Mouse (Mus musculus): ENCODE data around the gene Capn7. TPM values are rescaled to one million over a fixed set of nuclear protein-coding genes. Genes with fewer than 3 reads are reported as not detected.

Gene Capn7
- total RNA-seq, 2 experiments from 2014 or later = 32.4 to 33.2 TPM

- peak in 1 of 2 experiments; percentile 62 for DNase-seq
These were observed 77.1 kb downstream of the Capn7 start for GRCm38 (mm10) chr14:31413475-31414086.

GRCm38 (mm10) chr14:31414235-31414966 is 78.0 kb downstream of the Capn7 start:
- DNase-seq = no peak

GRCm38 (mm10) chr14:31414967-31415376 is 78.5 kb downstream of the Capn7 start:
- peak; percentile 69 to 75 for DNase-seq

- DNase-seq = no peak
These were observed 80.0 kb downstream of the Capn7 start for GRCm38 (mm10) chr14:31416411-31416810.

GRCm38 (mm10) chr14:31416835-31417549 is 80.6 kb downstream of the Capn7 start:
- DNase-seq = no peak

GRCm38 (mm10) chr14:31419279-31419678 is 82.8 kb downstream of the Capn7 start:
- DNase-seq = no peak

GRCm38 (mm10) chr14:31420135-31420534 is 83.7 kb downstream of the Capn7 start:
- DNase-seq = no peak

- no peak for DNase-seq
These were observed 84.1 kb downstream of the Capn7 start for GRCm38 (mm10) chr14:31420562-31420961.

GRCm38 (mm10) chr14:31420985-31421384 is 84.5 kb downstream of the Capn7 start:
- no peak for DNase-seq

Other genes starting within 250 kb of the Capn7 start
- 10 to 100 TPM; 74.5 to 87.4 TPM for gene Smim4, start 207.7 kb upstream of the Capn7 start, total RNA-seq (2021)
- 10 to 100 TPM; 19.2 TPM for gene Nt5dc2, start 205.6 kb upstream of the Capn7 start, total RNA-seq (2021)
- 10 to 100 TPM; 63.2 to 64.1 TPM for gene Stab1, start 168.0 kb upstream of the Capn7 start, total RNA-seq (2021)
- gene Tnnc1, start 128.3 kb upstream of the Capn7 start, total RNA-seq (2021) = 1,000 to 10,000 TPM; 5,748 to 6,764 TPM
- 100 to 1,000 TPM; 118 to 119 TPM for gene Nisch, start 119.7 kb upstream of the Capn7 start, total RNA-seq (2021)
- gene Sema3g, start 118.8 kb upstream of the Capn7 start, total RNA-seq (2021) = 10 to 100 TPM; 13.5 to 15.7 TPM
- gene Phf7, start 85.3 kb upstream of the Capn7 start, total RNA-seq (2021) = 1 to 10 TPM; 4.2 to 5.1 TPM
- 10 to 100 TPM; 42.4 to 45.3 TPM for gene Bap1, start 85.2 kb upstream of the Capn7 start, total RNA-seq (2021)
- under 1 TPM; 0.02 to 0.23 TPM for gene Dnah1, start 12.7 kb upstream of the Capn7 start, total RNA-seq (2021)
- 10 to 100 TPM; 60.0 to 60.9 TPM for gene Sh3bp5, start 99.4 kb downstream of the Capn7 start, total RNA-seq (2021)
- gene Eaf1, start 157.8 kb downstream of the Capn7 start, total RNA-seq (2021) = 10 to 100 TPM; 13.4 to 15.3 TPM
- 10 to 100 TPM in 1 of 2 experiments, 1 to 10 TPM in 1; 9.1 to 10.6 TPM for gene Mettl6, start 158.4 kb downstream of the Capn7 start, total RNA-seq (2021)

Data from heart, adult 18-20 months (tissue).